Mouse (Mus musculus) heart, embryonic 15.5 days (tissue): ENCODE measurements around the gene Olfr190. TPM values are rescaled to one million over a fixed set of nuclear protein-coding genes. Genes with fewer than 3 reads are reported as not detected.

ENCODE experiments used
- ATAC-seq: fragments of 200-750 bp; cut with Nextera tagmentation; replicated peaks from 2 replicates; pipeline ENCODE4 v1.8.0; 2017; ENCODE audit warnings: low read depth, moderate TSS enrichment; ENCODE audit not compliant: insufficient number of reproducible peaks, insufficient read depth, low FRiP score
- H3K27ac ChIP-seq: fragments of 300-500 bp; sonication (generic); 2 replicates; pipeline ENCODE4 v1.5.1; 2015; ENCODE audit warnings: mild to moderate bottlenecking, inconsistent platforms
- H3K27me3 ChIP-seq: fragments of 300-500 bp; sonication (generic); 2 replicates; pipeline ENCODE4 v1.6.1; 2015; ENCODE audit warnings: inconsistent platforms
- H3K36me3 ChIP-seq: fragments of 300-500 bp; sonication (generic); 2 replicates; pipeline ENCODE4 v1.6.1; 2015; ENCODE audit warnings: mild to moderate bottlenecking, inconsistent platforms
- H3K4me1 ChIP-seq: fragments of 300-500 bp; sonication (generic); replicated peaks from 2 replicates; pipeline ENCODE4 v1.6.1; 2015; ENCODE audit warnings: inconsistent platforms
- H3K4me2 ChIP-seq: fragments of 300-500 bp; sonication (generic); 2 replicates; pipeline ENCODE4 v1.6.1; 2015; ENCODE audit warnings: inconsistent platforms, mild to moderate bottlenecking, moderate library complexity
- H3K4me3 ChIP-seq: fragments of 300-500 bp; sonication (generic); 2 replicates; pipeline ENCODE4 v1.5.1; 2015; ENCODE audit warnings: mild to moderate bottlenecking, inconsistent platforms
- H3K9ac ChIP-seq: fragments of 300-500 bp; sonication (generic); 2 replicates; pipeline ENCODE4 v1.6.1; 2015; ENCODE audit warnings: mild to moderate bottlenecking, inconsistent platforms
- H3K9me3 ChIP-seq: fragments of 300-500 bp; sonication (generic); replicated peaks from 2 replicates; pipeline ENCODE4 v1.6.1; 2016; ENCODE audit warnings: inconsistent platforms
- WGBS: fragments of 180-500 bp; shearing (Covaris S2); methylation state at CpG from one replicate; pipeline ENCODE4 v1.1.7; 2015; ENCODE audit warnings: mixed read lengths; 5-methylcytosine and 5-hydroxymethylcytosine counted together
- polyA plus RNA-seq: library from polyadenylated mRNA; unstranded; fragments of >200 nt; fragmentation: Nextera tagmentation; extraction: Ambion mirVana; gene quantifications from 2 replicates; pipeline ENCODE4 v1.2.1, GENCODE M21; 2015

The Olfr190 gene
- polyA plus RNA-seq, 1 experiment from 2014 or later, result not detected

GRCm38 (mm10) chr16:59047579-59047978 is 30.2 kb downstream of the Olfr190 start:
- 50% methylated on average over 4 of the region's 4 CpGs for WGBS
- Histone ChIP-seq H3K9ac (no peak overlapping the region), H3K4me2 (no peak overlapping the region)

GRCm38 (mm10) chr16:59045835-59046234 is 32.0 kb downstream of the Olfr190 start:
- Histone ChIP-seq H3K4me1 (no peaks in the 10 kb centered on the region), H3K9me3 (no peaks in the 10 kb centered on the region), H3K27me3 (no peaks in the 10 kb centered on the region), H3K4me2 (no peak overlapping the region), H3K36me3 (no peaks in the 10 kb centered on the region), H3K9ac (no peak overlapping the region), H3K27ac (no peak overlapping the region), H3K4me3 (no peak overlapping the region)
- ATAC-seq, result no peak
- WGBS, result 72% methylated on average over 3 of the region's 3 CpGs

More at GRCm38 (mm10) chr16:59047579-59047978, 30.2 kb downstream of the Olfr190 start:
- no peak for ATAC-seq
- H3K27me3 ChIP-seq, result no peaks in the 10 kb centered on the region
- no peak overlapping the region for H3K27ac ChIP-seq
- H3K4me3 ChIP-seq, result no peak overlapping the region
- no peaks in the 10 kb centered on the region for H3K9me3 ChIP-seq
- no peaks in the 10 kb centered on the region for H3K4me1 ChIP-seq
- no peaks in the 10 kb centered on the region for H3K36me3 ChIP-seq

- ATAC-seq, result no peak
- 80% methylated on average over 7 of the region's 7 CpGs for WGBS
- H3K4me3 ChIP-seq, result no peak within 1 kb of the TSS
Measured at GRCm38 (mm10) chr16:59039710-59040109, 38.1 kb downstream of the Olfr190 start, which contains the start of gene Olfr187. Gene Olfr187 (minus strand): TSS chr16:59039767.

GRCm38 (mm10) chr16:59030191-59030590 is 47.6 kb downstream of the Olfr190 start, which contains the start of gene Olfr186:
Gene Olfr186 (minus strand): TSS chr16:59030291.
- no peak within 1 kb of the TSS for H3K9ac ChIP-seq
- no peaks in the 10 kb centered on the region for H3K36me3 ChIP-seq
- no peak within 1 kb of the TSS for H3K4me3 ChIP-seq
- no peak within 1 kb of the TSS for H3K4me2 ChIP-seq
- H3K27me3 ChIP-seq, result no peaks in the 10 kb centered on the region
- ATAC-seq, result no peak
- no peaks in the 10 kb centered on the region for H3K4me1 ChIP-seq
- H3K27ac ChIP-seq, result no peak within 1 kb of the TSS
- no peaks in the 10 kb centered on the region for H3K9me3 ChIP-seq
- WGBS, result 84% methylated on average over 4 of the region's 4 CpGs

More at GRCm38 (mm10) chr16:59039710-59040109, 38.1 kb downstream of the Olfr190 start, which contains the start of gene Olfr187:
- H3K36me3 ChIP-seq, result no peaks in the 10 kb centered on the region
- H3K4me1 ChIP-seq, result no peaks in the 10 kb centered on the region
- no peak within 1 kb of the TSS for H3K27ac ChIP-seq
- no peak within 1 kb of the TSS for H3K9ac ChIP-seq
- H3K27me3 ChIP-seq, result no peaks in the 10 kb centered on the region
- no peak within 1 kb of the TSS for H3K4me2 ChIP-seq
- no peaks in the 10 kb centered on the region for H3K9me3 ChIP-seq

Other genes starting within 250 kb of the Olfr190 start
- gene Olfr177, start 203.2 kb downstream of the Olfr190 start, polyA plus RNA-seq, result not detected in 2 replicates
- not detected in 2 replicates for gene Olfr178, start 185.9 kb downstream of the Olfr190 start, polyA plus RNA-seq
- gene Olfr181, start 149.2 kb downstream of the Olfr190 start, polyA plus RNA-seq, result not detected in 2 replicates
- gene Olfr180, start 148.6 kb downstream of the Olfr190 start, polyA plus RNA-seq, result not detected in 2 replicates
- not detected in 2 replicates for gene Olfr183, start 82.6 kb downstream of the Olfr190 start, polyA plus RNA-seq
- not detected in 2 replicates for gene Olfr186, start 47.7 kb downstream of the Olfr190 start, polyA plus RNA-seq
- gene Olfr187, start 38.2 kb downstream of the Olfr190 start, polyA plus RNA-seq, result not detected in 2 replicates
- not detected in 2 replicates for gene Olfr191, start 11.8 kb upstream of the Olfr190 start, polyA plus RNA-seq
- gene Olfr193, start 33.9 kb upstream of the Olfr190 start, polyA plus RNA-seq, result not detected in 2 replicates
- not detected in 2 replicates for gene Olfr194, start 43.1 kb upstream of the Olfr190 start, polyA plus RNA-seq
- gene Olfr195, start 69.0 kb upstream of the Olfr190 start, polyA plus RNA-seq, result not detected in 2 replicates
- not detected in 2 replicates for gene Olfr196, start 92.4 kb upstream of the Olfr190 start, polyA plus RNA-seq
- gene Olfr198, start 125.5 kb upstream of the Olfr190 start, polyA plus RNA-seq, result not detected in 2 replicates
- not detected in 2 replicates for gene Olfr199, start 141.8 kb upstream of the Olfr190 start, polyA plus RNA-seq
- not detected in 2 replicates for gene Olfr201, start 194.6 kb upstream of the Olfr190 start, polyA plus RNA-seq
- gene Olfr202, start 208.8 kb upstream of the Olfr190 start, polyA plus RNA-seq, result not detected in 2 replicates
- gene Olfr203, start 220.9 kb upstream of the Olfr190 start, polyA plus RNA-seq, result not detected in 2 replicates
- gene Olfr204, start 240.2 kb upstream of the Olfr190 start, polyA plus RNA-seq, result not detected in 2 replicates